Mouse (Mus musculus) MEL (cell line): Measurements from ENCODE around the gene BC024978. TPM values are rescaled to one million over a fixed set of nuclear protein-coding genes. Genes with fewer than 3 reads are reported as not detected.

Experiments
- DNase-seq: peaks from one replicate; pipeline ENCODE4 v3.0.0; 2011; ENCODE audit warnings: low read depth, low spot score
- H3K27ac ChIP-seq: 2 replicates; pipeline ENCODE4 v1.5.1; 2012; ENCODE audit warnings: low read depth, mild to moderate bottlenecking, control low read depth, low read length, moderate library complexity; ENCODE audit not compliant: control insufficient read depth
- H3K27me3 ChIP-seq, 2 experiments: fragments of 150-350 bp in 1 of 2; sonication (generic) in 1 of 2; 2 replicates each; pipeline ENCODE4 v1.6.1; 2012; ENCODE audit warnings: low read length in 2 of 2, mild to moderate bottlenecking in 2 of 2, improper control_type of control experiment in 1 of 2, moderate library complexity in 1 of 2; ENCODE audit not compliant: insufficient read depth in 2 of 2, control insufficient read depth in 1 of 2
- H3K36me3 ChIP-seq, 2 experiments: 2 replicates each; pipeline ENCODE4 v1.6.1; 2012 to 2014; ENCODE audit warnings: low read length in 2 of 2, improper control_type of control experiment in 1 of 2, inconsistent platforms in 1 of 2, mild to moderate bottlenecking in 1 of 2; ENCODE audit not compliant: insufficient read depth in 2 of 2, control insufficient read depth in 1 of 2
- H3K4me1 ChIP-seq, 2 experiments: fragments of 150-350 bp in 1 of 2; sonication (generic) in 1 of 2; 2 replicates each; pipeline ENCODE4 v1.6.1; 2012; ENCODE audit warnings: low read length in 2 of 2, improper control_type of control experiment in 1 of 2, mild to moderate bottlenecking in 1 of 2; ENCODE audit not compliant: insufficient read depth in 2 of 2, control insufficient read depth in 1 of 2
- H3K4me3 ChIP-seq, 2 experiments: fragments of 150-350 bp in 1 of 2; sonication (generic) in 1 of 2; 2 replicates each; pipeline ENCODE4 v1.5.1; 2012; ENCODE audit warnings: low read depth in 2 of 2, low read length in 2 of 2, mild to moderate bottlenecking in 2 of 2, moderate library complexity in 2 of 2, control low read depth in 1 of 2, improper control_type of control experiment in 1 of 2; ENCODE audit not compliant: control insufficient read depth in 1 of 2, insufficient read depth in 1 of 2
- H3K79me2 ChIP-seq: 2 replicates; pipeline ENCODE4 v1.6.1; 2012; ENCODE audit warnings: mild to moderate bottlenecking, low read length, moderate library complexity; ENCODE audit not compliant: control insufficient read depth, poor library complexity, insufficient read depth
- H3K9ac ChIP-seq: 2 replicates; pipeline ENCODE4 v1.6.1; 2012; ENCODE audit warnings: low read depth, mild to moderate bottlenecking, control low read depth, low read length, moderate library complexity; ENCODE audit not compliant: control insufficient read depth, poor library complexity, severe bottlenecking
- H3K9me3 ChIP-seq: fragments of 150-350 bp; sonication (generic); replicated peaks from 2 replicates; pipeline ENCODE4 v1.6.1; 2012; ENCODE audit warnings: mild to moderate bottlenecking, low read length, improper control_type of control experiment, moderate library complexity; ENCODE audit not compliant: insufficient read depth
- BHLHE40 ChIP-seq: IDR thresholded peaks from 2 replicates; pipeline ENCODE4 v1.6.1; 2012; ENCODE audit warnings: low read depth, mild to moderate bottlenecking, inconsistent platforms, low read length, improper control_type of control experiment, borderline replicate concordance
- E2F4 ChIP-seq: IDR thresholded peaks from 2 replicates; pipeline ENCODE4 v1.6.1; 2011; ENCODE audit warnings: low read depth, low read length, improper control_type of control experiment, borderline replicate concordance
- ELF1 ChIP-seq: IDR thresholded peaks from 2 replicates; pipeline ENCODE4 v1.6.1; 2014; ENCODE audit warnings: low read depth, mild to moderate bottlenecking, inconsistent platforms, low read length, improper control_type of control experiment, moderate library complexity
- KAT2A ChIP-seq: conservative IDR thresholded peaks from 2 replicates; pipeline ENCODE4 v1.6.1; 2012; ENCODE audit warnings: low read depth, low read length, improper control_type of control experiment, inconsistent platforms
- MAX ChIP-seq: IDR thresholded peaks from 2 replicates; pipeline ENCODE4 v1.6.1; 2011; ENCODE audit warnings: low read length, improper control_type of control experiment
- MAZ ChIP-seq: IDR thresholded peaks from 2 replicates; pipeline ENCODE4 v1.6.1; 2012; ENCODE audit warnings: low read depth, mild to moderate bottlenecking, inconsistent platforms, low read length, improper control_type of control experiment
- MYB ChIP-seq: IDR thresholded peaks from 2 replicates; pipeline ENCODE4 v1.6.1; 2011; ENCODE audit warnings: mild to moderate bottlenecking, low read depth, low read length, improper control_type of control experiment
- NELFE ChIP-seq: IDR thresholded peaks from 2 replicates; pipeline ENCODE4 v1.6.1; 2011; ENCODE audit warnings: low read depth, low read length, improper control_type of control experiment
- NRF1 ChIP-seq: IDR thresholded peaks from 2 replicates; pipeline ENCODE4 v1.6.1; 2014; ENCODE audit warnings: low read depth, mild to moderate bottlenecking, inconsistent platforms, low read length, improper control_type of control experiment, moderate library complexity; ENCODE audit not compliant: poor library complexity, insufficient read depth, severe bottlenecking
- POLR2AphosphoS5 ChIP-seq: IDR thresholded peaks from 2 replicates; pipeline ENCODE4 v1.6.1; 2012; ENCODE audit warnings: low read depth, borderline replicate concordance, mild to moderate bottlenecking, inconsistent platforms, low read length, moderate library complexity, mixed read lengths
- SMC3 ChIP-seq: IDR thresholded peaks from 2 replicates; pipeline ENCODE4 v1.6.1; 2011; ENCODE audit warnings: low read depth, low read length, improper control_type of control experiment
- TBP ChIP-seq: IDR thresholded peaks from 2 replicates; pipeline ENCODE4 v1.8.0; 2011; ENCODE audit warnings: low read depth, low read length, improper control_type of control experiment
- TCF12 ChIP-seq: IDR thresholded peaks from 2 replicates; pipeline ENCODE4 v1.6.1; 2014; ENCODE audit warnings: low read depth, mild to moderate bottlenecking, inconsistent platforms, low read length, improper control_type of control experiment, moderate library complexity
- USF1 ChIP-seq: IDR thresholded peaks from 2 replicates; pipeline ENCODE4 v1.6.1; 2014; ENCODE audit warnings: low read depth, mild to moderate bottlenecking, inconsistent platforms, low read length, improper control_type of control experiment, moderate library complexity
- USF2 ChIP-seq, 2 experiments: IDR thresholded peaks; 2 replicates each; pipeline ENCODE4 v1.6.1; 2011 to 2012; ENCODE audit warnings: improper control_type of control experiment in 2 of 2, low read length in 2 of 2, borderline replicate concordance in 1 of 2, inconsistent platforms in 1 of 2, low read depth in 1 of 2, mild to moderate bottlenecking in 1 of 2; ENCODE audit not compliant: insufficient read depth in 1 of 2
- ZC3H11A ChIP-seq: IDR thresholded peaks from 2 replicates; pipeline ENCODE4 v1.6.1; 2012; ENCODE audit warnings: low read depth, mild to moderate bottlenecking, inconsistent platforms, low read length, improper control_type of control experiment
- ZNF384 ChIP-seq: IDR thresholded peaks from 2 replicates; pipeline ENCODE4 v1.6.1; 2012; ENCODE audit warnings: low read depth, mild to moderate bottlenecking, inconsistent platforms, low read length, improper control_type of control experiment
- polyA plus RNA-seq, 2 experiments: library from polyadenylated mRNA; stranded (reverse) in 1 of 2; unstranded in 1 of 2; fragments of >175 nt in 1 of 2; fragments of >200 nt in 1 of 2; gene quantifications; 2 replicates each; pipeline versions ENCODE4 v1.2.1 to v1.2.4; 2012; ENCODE audit warnings: low replicate concordance in 2 of 2, low read depth in 1 of 2; ENCODE audit not compliant: insufficient read length in 2 of 2, insufficient read depth in 1 of 2, missing spikeins in 1 of 2
- total RNA-seq: library from RNA; depleted of rRNA; stranded (reverse); fragments of 300-350 nt; gene quantifications from 2 replicates; pipeline ENCODE4 v1.2.3, GENCODE M21; 2012

The BC024978 gene
- total and polyA plus RNA-seq, 3 experiments: 2.1 to 7.1 TPM; not detected in 1

DNA sequence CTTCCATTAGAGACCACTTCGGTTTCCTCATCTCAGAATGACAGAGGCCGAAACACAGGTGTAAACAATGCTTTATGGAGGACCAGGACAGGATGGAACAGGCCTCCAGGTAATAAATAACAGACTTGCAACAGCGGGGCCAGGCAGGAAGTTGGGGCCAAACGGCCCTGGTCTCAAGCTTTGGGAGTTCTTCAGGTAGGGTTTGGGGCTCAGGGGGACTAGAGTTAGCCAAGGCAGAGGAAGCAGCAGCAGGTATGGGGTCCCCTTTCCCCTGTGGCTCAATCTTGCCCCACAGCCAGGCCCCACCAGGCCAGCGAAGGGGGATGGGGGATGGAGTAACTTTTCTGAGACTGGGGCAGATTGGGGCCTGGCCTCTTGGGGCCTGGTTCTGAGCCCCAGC is 27.2 kb upstream of the BC024978 start:
- H3K4me3 ChIP-seq: no peak overlapping the region
- TF ChIP-seq POLR2AphosphoS5 (no peak), BHLHE40 (no peak), MYB (no peak), MAZ (no peak), ZNF384 (no peak), MAX (no peak), KAT2A (no peak), TBP (no peak), TCF12 (no peak), ELF1 (no peak), E2F4 (no peak), SMC3 (no peak), USF2 (IDR thresholded peaks at IDR 0.05; ENCODE audit: borderline replicate concordance in 1 of 2, insufficient read depth in 1 of 2, low read depth in 1 of 2, low read length in 2 of 2) (no peak), USF1 (no peak), NELFE (no peak)
- DNase-seq: no peak
- peaks cover 0 to 3% of the 10 kb centered on the region in 2 experiments; a peak in 1 of 4 replicates for H3K36me3 ChIP-seq
- H3K9me3 ChIP-seq: no peaks in the 10 kb centered on the region
- no peaks in the 10 kb centered on the region for H3K27me3 ChIP-seq
- H3K9ac ChIP-seq: no peak overlapping the region
- peaks cover 10% of the 10 kb centered on the region for H3K79me2 ChIP-seq
- H3K4me1 ChIP-seq: peaks cover 7 to 10% of the 10 kb centered on the region in 2 experiments; a peak in 3 of 4 replicates
- peak overlapping the region; percentile 96; the same call in 1 of the 2 replicates for H3K27ac ChIP-seq

- Histone ChIP-seq H3K9ac (no peak overlapping the region), H3K27ac (no peak overlapping the region), H3K4me3 (no peak overlapping the region), H3K27me3 (no peaks in the 10 kb centered on the region), H3K9me3 (no peaks in the 10 kb centered on the region), H3K4me1 (peaks cover 7 to 10% of the 10 kb centered on the region in 2 experiments; a peak in 3 of 4 replicates), H3K79me2 (peaks cover 4% of the 10 kb centered on the region), H3K36me3 (0 out of 4 replicates have a peak, but pooled peaks cover 0 to 2% of the 10 kb centered on the region in 2 experiments)
- no peak for DNase-seq
- no peak for TF ChIP-seq MAX
- TF ChIP-seq ZC3H11A: no peak
Measured at GRCm38 (mm10) chr7:27170981-27171380, 24.6 kb upstream of the BC024978 start.

- H3K27me3 ChIP-seq: no peaks in the 10 kb centered on the region
- H3K9ac ChIP-seq: no peak overlapping the region
- H3K79me2 ChIP-seq: no peaks in the 10 kb centered on the region
- peaks cover 0 to 2% of the 10 kb centered on the region in 2 experiments; a peak in 2 of 4 replicates for H3K36me3 ChIP-seq
- no peak overlapping the region for H3K4me3 ChIP-seq
- H3K4me1 ChIP-seq: peaks cover 0 to 6% of the 10 kb centered on the region in 2 experiments; a peak in 2 of 4 replicates
- no peak for DNase-seq
- no peak overlapping the region for H3K27ac ChIP-seq
- no peak for TF ChIP-seq NRF1
- no peaks in the 10 kb centered on the region for H3K9me3 ChIP-seq
Measured at GRCm38 (mm10) chr7:27174496-27174895, 21.1 kb upstream of the BC024978 start.
